Mouse (Mus musculus) frontal cortex, postnatal 25 days (tissue): ENCODE measurements around the gene Isoc2b.
"Not testable (repeated sequence)": the region's sequence is repeated elsewhere in the genome, so short reads cannot be mapped to it uniquely, and the experiment has no call there.

Experiments used
- DNase-seq, 2 experiments: peaks; one replicate each; pipeline ENCODE4 v3.0.0; 2022; ENCODE audit warnings: low spot score in 2 of 2

Isoc2b gene

DNA sequence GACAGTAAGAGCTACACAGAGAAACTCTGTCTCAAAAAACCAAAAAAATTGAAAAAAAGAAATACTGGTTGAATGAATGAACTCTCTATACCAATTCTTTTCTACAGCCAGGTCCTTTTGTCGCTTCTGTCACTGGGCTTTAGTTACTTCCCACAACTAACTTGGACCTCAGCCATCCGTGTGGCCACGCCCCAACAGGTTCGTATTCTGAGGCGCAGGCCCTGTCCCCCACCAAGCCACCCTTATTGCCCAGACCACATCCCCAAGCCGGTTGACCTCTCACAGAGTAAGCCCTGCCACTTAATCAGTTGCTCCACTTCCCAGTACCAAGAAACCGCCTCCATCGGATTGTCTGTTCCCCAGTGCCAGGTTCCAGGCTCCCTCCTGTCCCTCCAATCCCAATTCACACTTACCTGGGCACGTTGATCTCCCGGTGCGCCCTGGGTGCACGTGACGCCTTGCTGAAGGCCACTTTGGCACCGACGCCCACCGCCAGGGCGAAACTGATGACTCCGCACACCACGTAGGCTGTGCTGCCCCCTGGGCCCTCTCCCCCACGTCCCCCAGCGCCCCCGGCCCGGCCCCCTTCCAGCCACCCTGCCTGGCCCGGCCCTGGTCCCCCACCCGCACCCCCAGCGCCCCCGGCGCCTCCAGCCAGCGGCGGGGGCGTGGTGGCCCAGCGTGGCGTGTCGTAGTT is 34.3 kb downstream of the Isoc2b start:
- no peak for DNase-seq

DNA sequence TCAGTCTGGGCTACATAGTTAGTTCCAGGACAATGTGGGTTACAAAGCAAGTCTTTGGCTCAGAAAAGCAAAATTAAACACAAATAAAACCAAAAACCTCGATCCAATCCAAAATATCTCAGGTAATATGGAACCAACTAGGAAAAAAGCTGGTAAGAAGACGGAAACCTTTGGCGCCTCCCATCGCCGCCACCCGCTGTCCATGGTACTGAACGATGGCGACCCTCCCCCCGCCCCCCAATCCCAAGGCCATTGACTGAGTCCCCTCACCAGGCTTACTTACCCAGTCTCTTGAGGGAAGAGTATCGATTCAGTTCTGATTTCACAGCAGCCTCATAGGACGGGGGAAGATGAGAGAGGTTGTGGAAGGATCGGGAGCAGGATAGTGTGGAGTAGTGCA is 39.6 kb downstream of the Isoc2b start:
- no peak for DNase-seq

DNA sequence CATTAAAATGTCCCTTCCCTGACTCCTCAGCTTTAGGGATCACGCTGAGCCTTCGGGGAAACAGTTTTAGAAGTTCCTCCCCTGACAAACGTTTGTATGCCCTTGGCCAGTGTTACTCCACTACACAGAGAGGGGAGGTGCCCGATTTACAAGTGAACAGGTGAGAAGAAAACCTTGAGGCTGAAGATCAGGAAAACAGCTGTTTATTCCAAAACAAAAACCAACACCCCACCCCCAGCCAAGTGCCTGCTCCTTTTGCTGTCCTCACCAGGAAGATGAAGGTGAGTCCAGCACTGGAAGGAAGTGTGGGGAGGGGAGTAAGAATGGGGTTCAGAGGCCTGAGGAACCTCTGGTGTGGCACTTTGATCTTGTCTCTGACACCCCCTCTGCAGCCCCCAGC is 44.7 kb downstream of the Isoc2b start:
- no peak for DNase-seq

DNA sequence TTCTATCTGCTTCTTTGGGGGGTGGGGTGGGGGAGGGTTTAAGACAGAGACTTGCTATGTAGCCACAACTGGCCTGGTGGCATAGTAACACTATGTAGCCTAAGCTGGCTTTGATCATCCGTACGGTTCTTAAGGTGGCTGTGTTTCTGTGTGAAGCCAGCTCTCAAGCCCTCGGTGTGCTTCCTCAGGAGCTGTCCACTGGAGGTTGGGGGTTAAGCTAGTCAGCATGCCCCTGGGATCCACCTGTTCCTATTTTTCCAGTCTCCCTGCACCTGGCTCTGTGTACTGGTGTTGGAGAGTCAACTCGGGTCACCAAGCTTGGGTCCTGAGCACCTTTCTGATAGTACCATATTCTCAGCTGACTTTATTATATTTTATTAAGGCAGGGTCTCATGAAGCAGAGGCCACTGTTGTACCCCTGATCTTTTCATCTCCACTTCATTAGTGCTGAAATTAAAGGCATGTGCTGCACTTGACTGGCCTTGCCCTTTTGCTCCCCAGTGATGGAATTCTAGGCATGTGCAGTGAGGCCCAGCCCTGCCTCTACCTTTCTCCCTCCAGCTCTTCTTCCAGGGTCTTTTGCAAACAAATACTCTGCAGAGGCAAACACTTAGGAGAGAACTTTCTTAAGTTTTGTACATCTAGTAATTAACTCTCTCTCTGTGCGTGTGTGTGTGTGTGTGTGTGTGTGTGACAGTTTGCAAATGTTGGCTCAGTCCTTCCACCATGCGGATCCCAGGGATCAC is 47.7 kb downstream of the Isoc2b start:
- DNase-seq = no peak

DNA sequence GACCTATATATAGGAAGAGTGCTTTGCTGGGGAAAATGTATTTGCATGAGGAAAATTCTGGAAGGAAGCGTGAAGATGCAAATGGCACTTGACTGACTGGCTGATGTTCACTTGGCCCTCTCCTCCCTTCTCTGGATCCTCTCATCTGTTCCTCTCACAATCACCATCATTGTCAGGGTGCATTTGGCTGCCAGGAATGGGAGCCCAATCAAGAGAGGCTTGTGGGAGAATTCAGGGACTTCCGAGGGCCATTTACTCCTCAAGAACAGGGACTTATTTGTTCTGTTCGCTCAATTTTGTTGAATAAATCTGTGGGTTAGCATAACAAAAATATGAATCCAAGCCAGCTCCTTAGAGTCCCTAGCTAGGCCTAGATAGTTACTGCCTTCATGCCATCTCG is 48.4 kb downstream of the Isoc2b start:
- DNase-seq = no peak

DNA sequence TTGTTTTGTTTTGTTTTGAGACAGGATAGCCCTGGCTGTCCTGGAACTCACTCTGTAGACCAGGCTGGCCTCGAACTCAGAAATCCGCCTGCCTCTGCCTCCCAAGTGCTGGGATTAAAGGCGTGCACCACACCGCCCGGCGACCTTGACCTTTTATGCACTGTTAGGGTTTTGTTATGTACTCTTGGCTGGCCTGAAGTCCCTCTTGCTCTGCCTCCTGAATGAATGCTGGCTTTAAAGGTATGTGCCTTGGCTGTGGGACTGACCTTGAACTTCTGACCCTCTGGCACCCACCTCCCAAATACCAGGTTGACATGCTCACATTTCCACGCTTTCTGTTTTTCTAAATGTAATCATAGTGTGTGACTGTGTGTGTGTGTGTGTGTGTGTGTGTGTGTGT is 49.1 kb downstream of the Isoc2b start:
- DNase-seq = not testable (repeated sequence)

DNA sequence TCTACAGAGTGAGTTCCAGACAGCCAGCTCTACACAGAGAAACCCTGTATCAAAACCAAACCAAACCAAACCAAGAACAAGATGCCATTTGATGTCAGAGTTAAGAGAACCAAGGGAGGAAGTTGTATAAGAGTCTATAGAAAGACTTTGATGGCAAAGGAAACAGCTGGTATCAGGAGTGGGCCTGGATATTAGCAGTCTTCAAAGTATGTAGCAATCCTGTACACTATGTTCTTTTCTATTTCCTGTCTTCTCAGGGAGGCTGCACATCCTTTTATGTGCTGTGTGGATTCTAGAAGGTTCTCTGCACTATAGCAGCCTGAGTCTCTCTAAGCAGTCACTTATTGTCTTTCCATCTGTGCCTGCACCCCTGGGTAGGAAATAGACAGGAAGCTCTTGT is 53.5 kb downstream of the Isoc2b start:
- DNase-seq = no peak

DNA sequence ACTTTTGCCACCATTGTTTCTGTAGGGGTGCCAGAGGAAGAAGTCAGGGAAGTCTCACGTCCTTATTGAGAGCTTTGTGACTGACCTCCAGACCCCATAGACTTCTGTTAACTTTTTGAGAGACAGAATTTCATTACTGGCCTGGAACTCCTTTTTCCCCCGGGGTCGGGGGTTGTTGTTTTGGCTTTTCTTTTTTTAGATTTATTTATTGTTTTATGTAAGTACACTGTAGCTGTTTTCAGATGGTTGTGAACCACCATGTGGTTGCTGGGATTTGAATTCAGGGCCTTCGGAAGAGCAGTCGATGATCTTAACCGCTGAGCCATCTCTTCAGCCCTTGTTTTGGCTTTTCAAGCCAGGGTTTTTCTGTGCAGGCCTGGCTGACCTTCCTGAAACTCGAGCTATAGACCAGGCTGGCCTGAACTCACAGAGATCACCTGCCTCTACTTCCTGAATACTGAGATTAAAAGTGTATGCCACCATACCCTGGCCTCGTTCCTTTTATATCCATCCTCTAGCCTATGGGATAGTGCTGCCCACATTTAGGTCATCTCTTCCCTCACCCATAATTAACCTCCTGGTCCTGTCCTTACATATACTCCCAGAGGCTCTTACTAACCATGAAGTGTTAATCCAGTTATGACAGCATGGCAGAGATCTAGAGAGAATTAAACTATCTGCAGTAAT is 56.8 kb downstream of the Isoc2b start:
- no peak for DNase-seq

DNA sequence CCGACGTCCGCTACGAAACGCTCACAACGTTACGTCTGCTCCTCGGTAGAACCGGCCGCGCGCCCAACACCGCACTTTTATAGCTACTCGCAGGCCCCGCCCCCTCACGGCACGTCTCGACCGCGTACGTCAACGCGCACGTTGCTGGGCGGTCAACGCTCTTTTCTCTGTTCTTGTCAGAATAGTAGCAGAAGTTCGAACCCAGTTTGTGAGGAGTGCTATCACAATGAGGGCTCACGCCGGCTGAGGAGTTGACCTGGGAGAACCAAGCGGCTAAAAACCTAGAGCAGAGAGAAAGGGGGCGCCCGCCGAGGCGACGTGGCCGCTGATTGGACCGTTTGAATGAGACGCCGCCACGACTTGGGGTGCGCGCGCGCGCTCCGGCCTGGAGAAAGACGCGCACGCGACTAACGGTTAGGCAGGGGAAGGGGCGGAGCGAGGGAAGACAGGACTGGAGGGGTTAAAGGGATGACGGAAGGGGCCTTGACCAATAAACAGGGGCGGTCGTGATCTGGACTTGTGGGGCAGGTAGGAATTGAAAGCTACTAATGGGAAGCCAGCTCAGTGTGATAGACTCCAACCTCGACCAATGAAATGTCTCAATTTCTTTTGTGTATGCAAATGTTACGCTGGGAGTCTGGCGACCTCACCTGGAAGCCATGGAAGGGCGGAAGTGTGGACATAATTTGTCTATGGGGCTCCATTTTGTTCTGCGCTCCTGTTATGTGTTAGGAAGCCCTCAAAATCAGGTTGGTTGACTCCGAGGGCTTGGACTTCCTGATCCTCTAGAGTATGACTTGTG is 57.6 kb downstream of the Isoc2b start, which contains the start of gene Ube2s:
Gene Ube2s, minus strand, starts transcription at position 288 of the 802 bp plus-strand sequence.
- DNase-seq = peak; percentile 95 to 96

DNA sequence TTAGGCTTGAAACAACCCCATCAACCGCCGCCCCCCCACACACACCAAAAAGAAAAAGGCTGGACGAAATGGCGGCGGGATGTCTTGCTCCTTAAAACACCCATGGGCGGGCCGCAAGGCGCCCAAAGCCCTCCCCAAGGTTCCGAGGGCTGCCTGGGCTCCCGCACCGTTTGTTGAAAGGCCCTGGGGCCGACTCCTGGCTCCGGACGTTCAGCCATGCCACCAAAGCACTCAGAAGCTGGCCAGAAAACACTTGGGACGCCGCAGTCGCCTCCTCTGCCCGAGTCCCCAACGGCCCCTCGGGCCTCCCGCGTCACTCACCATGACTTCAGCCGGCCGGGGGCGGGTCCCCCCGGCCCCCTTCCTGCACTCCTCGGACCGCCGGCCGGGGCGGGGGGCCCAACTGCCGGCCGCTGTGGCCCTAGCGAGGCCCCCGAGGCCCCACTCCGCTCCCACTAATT is 58.2 kb downstream of the Isoc2b start:
- DNase-seq = no peak

DNA sequence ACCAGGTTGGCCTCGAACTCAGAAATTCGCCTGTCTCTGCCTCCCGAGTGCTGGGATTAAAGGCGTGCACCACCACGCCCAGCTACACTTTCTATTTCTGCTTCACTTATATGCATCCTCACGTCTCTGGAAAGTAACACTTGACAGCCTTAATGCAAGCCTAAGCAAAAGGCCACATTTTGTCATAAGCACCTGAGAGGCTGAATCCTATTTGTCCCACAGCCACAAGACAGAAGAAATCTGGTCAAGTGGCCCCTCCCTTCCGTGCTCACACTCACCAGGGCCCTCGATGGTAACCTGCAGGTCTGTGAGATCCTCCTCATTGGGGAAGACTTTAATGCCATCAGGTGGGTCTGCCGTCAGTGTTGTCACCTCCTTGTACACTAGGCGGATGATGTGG is 58.9 kb downstream of the Isoc2b start:
- DNase-seq = not testable (repeated sequence)

DNA sequence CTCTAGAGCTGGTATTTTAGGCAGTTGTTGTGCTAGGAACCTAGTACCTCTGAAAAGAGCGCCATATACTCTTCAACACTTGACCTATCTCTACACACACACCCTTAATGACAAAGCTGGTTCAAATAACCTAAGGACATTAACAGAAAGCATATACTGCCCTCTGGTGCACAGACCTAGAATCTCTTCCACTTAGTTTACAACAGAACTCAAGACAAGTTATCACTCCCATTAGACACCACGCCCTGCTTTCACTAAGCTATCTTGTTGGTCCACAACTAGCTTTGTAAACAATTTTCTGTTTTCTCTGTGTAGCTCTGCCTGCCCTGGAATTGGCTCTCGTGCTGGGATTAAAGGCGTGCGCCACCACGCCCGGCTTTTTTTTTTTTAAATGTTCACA is 63.3 kb downstream of the Isoc2b start:
- no peak for DNase-seq

DNA sequence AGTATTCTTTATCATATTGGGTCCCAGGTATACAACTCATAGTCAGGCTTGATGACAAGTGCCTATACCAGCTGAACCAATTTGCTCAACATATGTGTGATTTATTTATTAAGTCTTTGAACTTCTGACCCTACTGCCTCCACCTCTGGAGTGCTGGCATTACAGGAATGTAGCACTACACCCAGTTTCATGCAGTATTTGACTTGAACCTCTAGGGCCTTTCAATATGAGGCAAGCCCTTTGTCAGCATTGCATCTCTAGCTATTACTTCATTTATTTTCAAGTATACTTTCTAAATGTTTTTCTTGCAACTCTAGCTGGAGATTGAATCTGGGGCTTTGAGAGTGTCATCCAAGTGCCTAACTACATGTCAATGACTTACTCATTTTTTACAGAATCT is 67.8 kb downstream of the Isoc2b start:
- no peak for DNase-seq

DNA sequence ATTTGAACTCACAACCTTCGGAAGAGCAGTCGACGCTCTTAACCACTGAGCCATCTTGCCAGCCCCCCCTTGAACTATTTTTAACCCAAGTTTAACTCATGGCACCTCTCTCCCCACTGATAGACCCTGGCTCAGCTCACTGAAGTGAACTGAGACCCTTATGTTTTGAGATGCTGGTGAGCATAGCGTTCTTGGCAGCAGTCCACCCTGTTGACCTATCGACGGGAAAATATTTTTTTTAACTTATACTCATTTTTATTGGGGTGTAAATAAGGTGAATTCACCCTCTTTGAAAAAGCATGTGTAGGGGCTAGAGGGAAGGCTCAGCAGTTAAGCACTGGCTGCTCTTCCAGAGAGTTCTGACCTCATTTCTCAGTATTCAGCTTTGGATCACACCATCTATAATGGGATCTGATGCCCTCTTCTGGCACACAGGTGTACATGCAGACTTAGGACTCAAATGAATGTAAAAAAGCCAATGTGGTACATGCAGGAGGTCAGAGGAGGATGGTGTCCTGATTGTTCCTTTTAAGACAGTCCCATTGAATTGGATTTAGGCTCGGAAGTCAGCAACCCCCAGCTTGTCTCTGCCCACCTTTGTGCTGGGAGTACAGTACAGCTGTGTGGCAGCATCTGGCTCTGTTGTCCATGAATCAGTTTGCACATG is 74.2 kb downstream of the Isoc2b start:
- no peak for DNase-seq
